Mouse (Mus musculus) forebrain, embryonic 14.5 days (tissue): ENCODE results near the gene Hist4h4. TPM values are rescaled to one million over a fixed set of nuclear protein-coding genes. Genes with fewer than 3 reads are reported as not detected.

Experiments
- microRNA-seq: library from miRNA; unstranded; fragments of <30 nt; microRNA quantifications from one replicate; pipeline ENCODE4, GENCODE M21; 2016
- polyA plus RNA-seq: library from polyadenylated mRNA; unstranded; fragments of >200 nt; fragmentation: Nextera tagmentation; extraction: Ambion mirVana; gene quantifications from 2 replicates; pipeline ENCODE4 v1.2.1, GENCODE M21; 2014

Hist4h4 gene
- polyA plus RNA-seq, 1 experiment from 2014 or later = 1.5 TPM

Small RNA genes within 50 kb of the gene (microRNA-seq; reads per million reads assigned to microRNA genes)
- gene Gm44364 = not detected

Other genes starting within 250 kb of the Hist4h4 start
- gene Plbd1, start 142.5 kb downstream of the Hist4h4 start, polyA plus RNA-seq = 0.31 and 0.43 TPM in 2 replicates
- 0.12 and 0.18 TPM in 2 replicates for gene Gucy2c, start 22.6 kb downstream of the Hist4h4 start, polyA plus RNA-seq
- 97.3 and 108 TPM in 2 replicates for gene H2afj, start 3.8 kb upstream of the Hist4h4 start, polyA plus RNA-seq
- gene BC049715, start 23.2 kb upstream of the Hist4h4 start, polyA plus RNA-seq = 0.86 and 1.2 TPM in 2 replicates
- gene Wbp11, start 23.8 kb upstream of the Hist4h4 start, polyA plus RNA-seq = 65.3 and 76.5 TPM in 2 replicates
- gene Smco3, start 31.0 kb upstream of the Hist4h4 start, polyA plus RNA-seq = 1.1 and 1.5 TPM in 2 replicates
- 0.14 TPM in 1 of 2 replicates, not detected in the other for gene Art4, start 53.3 kb upstream of the Hist4h4 start, polyA plus RNA-seq
- gene Mgp, start 71.4 kb upstream of the Hist4h4 start, polyA plus RNA-seq = 5.0 and 9.4 TPM in 2 replicates
- gene Erp27, start 117.8 kb upstream of the Hist4h4 start, polyA plus RNA-seq = 0.23 and 0.28 TPM in 2 replicates
- gene Pde6h, start 119.4 kb upstream of the Hist4h4 start, polyA plus RNA-seq = not detected in 2 replicates
- 17.9 and 18.8 TPM in 2 replicates for gene Arhgdib, start 137.5 kb upstream of the Hist4h4 start, polyA plus RNA-seq